Mouse (Mus musculus) telencephalon, adult 2 months (tissue): ENCODE results near the gene Gm33543.

ENCODE experiments used
- DNase-seq: peaks from one replicate; pipeline ENCODE4 v3.0.0-alpha.2; 2011; ENCODE audit warnings: low read depth, low spot score

The Gm33543 gene

DNA sequence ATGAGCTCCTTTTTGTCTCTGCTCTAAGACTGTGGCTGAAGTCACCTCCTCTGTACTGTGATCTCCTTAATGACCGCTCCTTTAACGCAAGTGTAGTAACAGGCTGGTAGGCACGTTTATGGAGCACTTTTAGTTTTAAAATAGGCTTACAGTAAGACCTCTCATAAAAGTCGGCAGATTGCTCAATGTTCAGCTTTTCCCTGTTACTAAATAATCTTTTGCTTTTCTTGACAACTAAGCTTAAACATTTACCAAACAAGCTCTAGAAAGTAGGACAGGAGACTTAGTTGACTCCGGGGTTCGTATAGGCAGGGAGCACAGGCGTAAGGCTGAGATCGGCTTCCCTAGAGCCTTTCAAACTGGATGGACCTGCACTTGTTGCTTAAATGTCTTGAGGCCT is 64.1 kb downstream of the Gm33543 start:
- no peak for DNase-seq

DNA sequence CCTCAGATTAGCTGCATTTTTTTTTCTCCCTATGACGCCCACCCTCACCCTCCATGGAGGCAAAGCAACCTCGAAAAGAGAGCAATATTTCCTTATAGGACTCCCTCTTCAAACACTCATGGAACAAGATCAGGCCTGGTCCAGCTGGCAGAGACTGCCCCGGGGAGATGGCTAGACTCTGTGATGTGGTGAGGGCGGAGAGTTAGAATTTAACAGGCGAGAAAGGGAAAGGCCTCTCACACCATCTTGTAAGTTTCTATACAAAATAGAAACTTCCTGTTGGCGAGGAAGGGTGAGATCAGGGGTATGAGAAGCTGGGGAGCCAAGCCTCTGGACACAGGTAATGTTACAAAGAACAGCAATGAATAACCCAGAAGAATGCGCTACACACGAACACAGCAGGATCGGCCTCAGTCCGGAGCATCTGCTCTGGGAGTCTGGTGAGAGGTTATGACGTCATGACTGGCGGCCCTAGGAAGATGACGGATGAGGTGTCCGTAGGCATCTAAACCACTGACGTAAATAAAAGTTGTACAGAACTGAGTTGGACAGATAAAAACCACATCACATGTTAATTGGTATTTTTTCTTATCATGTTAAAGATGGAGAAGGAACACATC is 64.9 kb downstream of the Gm33543 start:
- DNase-seq = no peak

DNA sequence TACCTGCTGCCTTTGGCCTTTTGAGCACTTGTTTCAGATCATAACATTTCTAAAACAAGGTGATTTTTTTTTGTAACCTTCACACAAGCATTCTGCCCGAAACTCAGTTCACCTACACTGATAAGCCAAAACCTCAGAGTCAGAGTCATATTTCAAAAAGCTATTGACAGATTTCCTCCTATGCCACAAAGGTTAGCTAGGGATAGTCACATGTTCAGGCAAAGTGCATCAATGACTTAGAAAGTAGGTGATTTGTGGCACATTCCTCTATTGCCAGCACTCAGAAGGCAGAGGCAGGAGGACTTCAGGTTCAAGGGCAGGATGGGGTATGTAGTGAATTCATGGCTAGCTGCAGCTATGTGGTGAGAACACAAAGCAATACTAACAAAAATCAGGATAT is 65.7 kb downstream of the Gm33543 start:
- DNase-seq = no peak

DNA sequence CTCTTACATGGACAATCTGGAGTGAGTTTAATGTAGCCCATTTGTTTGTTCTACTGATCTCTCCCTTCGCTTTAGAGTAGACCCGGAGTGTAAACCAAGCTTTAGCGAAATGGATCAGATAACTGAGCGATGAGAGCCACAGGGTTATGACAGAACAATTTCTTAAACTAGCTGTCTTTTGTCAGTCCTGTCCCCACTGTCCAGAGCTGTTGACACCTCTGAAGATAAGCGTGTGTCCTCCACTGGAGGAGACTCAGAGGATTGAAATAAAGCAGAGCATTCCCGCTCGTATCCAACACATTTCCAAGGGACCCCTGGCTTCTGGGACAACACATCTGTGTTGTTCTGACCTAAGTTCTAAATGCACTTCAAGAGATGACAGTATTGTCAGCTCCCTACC is 67.9 kb downstream of the Gm33543 start:
- DNase-seq = no peak

DNA sequence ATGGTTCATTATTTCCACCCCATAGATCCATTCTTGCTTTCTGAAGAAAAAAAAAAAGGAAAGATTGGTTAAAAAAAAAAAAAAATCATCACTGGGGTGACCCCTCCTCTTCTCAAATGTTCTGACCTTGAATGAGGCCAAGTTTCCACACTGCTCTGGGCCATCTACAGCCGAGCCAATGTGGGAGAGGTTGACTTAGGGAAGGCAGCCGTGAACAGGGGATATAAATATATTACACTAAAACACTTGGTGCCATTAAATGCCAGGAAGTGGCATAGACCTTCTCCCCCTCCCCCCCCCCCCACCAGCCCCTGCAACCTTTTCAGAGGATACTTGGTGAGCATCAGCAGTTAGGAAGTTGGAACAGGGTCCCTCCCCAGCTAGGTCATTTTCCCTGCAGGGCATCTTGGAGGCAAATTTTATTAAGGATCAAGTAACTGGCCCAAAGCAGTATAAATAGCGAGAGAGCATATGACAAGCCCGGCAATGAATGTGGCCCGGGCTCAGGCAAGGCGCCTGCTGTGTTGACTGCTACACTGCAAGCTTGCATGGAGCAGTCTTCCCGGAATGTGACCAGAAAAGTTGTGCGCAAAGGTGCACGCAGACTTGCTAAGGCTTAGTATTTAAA is 68.6 kb downstream of the Gm33543 start:
- no peak for DNase-seq
